Comparison of ENCODE assay signal across 8 mouse cellular contexts in genomic region chr12:86889103-86889644, GRCm38 (mm10). TPM values are rescaled to one million over a fixed set of nuclear protein-coding genes. Genes with fewer than 3 reads are reported as not detected.
A peak's percentile ranks its signal among the peaks of the same experiment; 100 is the strongest.
DNase-seq lines count a peak whose midpoint lies in the region; ATAC-seq lines count a peak whose summit lies in the region.

No protein-coding gene starts in this region.

- H3K4me2 ChIP-seq in neural tube, embryonic 11.5 days (ENCODE audit: low read depth): peak overlapping the region; percentile 40
- peak overlapping the region; percentile 47 for H3K4me2 ChIP-seq in forebrain, embryonic 11.5 days (ENCODE audit: low read depth, low read length, severe bottlenecking)
- H3K4me2 ChIP-seq in kidney, embryonic 14.5 days (replicated peaks; ENCODE audit: low read depth, low read length): peak overlapping the region; percentile 41

- no peak overlapping the region; the same call in 1 of the 2 replicates for H3K9ac ChIP-seq in neural tube, embryonic 11.5 days (ENCODE audit: low read length)
- H3K9ac ChIP-seq in forebrain, embryonic 11.5 days (ENCODE audit: low read length): peak overlapping the region; percentile 42
- peak overlapping the region; percentile 54; the same call in 1 of the 2 replicates for H3K9ac ChIP-seq in kidney, embryonic 14.5 days (ENCODE audit: low read depth, low read length)

- H3K27me3 ChIP-seq in neural tube, embryonic 11.5 days (ENCODE audit: control insufficient read depth, insufficient read depth, low read length): peaks cover 3% of the 10 kb centered on the region; the same call in 1 of the 2 replicates
- H3K27me3 ChIP-seq in forebrain, embryonic 11.5 days (ENCODE audit: control insufficient read depth, insufficient read depth, low read length): no peaks in the 10 kb centered on the region
- H3K27me3 ChIP-seq in kidney, embryonic 14.5 days (ENCODE audit: control insufficient read depth, insufficient read depth, low read length): no peaks in the 10 kb centered on the region

- no peak for ATAC-seq in neural tube, embryonic 11.5 days (ENCODE audit: insufficient read depth, low FRiP score, low TSS enrichment)
- no peak for ATAC-seq in forebrain, embryonic 11.5 days (replicated peaks; ENCODE audit: low FRiP score)
- no peak for ATAC-seq in kidney, embryonic 14.5 days (ENCODE audit: low FRiP score, low TSS enrichment)
- ATAC-seq in activated CD4-positive, CD25-positive, alpha-beta regulatory T cell, adult 4 months: no peak

- no peak for DNase-seq in neural tube, embryonic 11.5 days (ENCODE audit: low spot score)
- DNase-seq in neural tube, embryonic 10.5 days (ENCODE audit: extremely low spot score, low spot score): no peak
- no peak for DNase-seq in forebrain, embryonic 11.5 days (ENCODE audit: low spot score)
- DNase-seq in lung, postnatal 14 days: peak; percentile 56
- DNase-seq in frontal cortex, adult 2 months (ENCODE audit: extremely low spot score in 1 of 2, low spot score in 1 of 2): no peak
- DNase-seq in spleen, postnatal 14 days (ENCODE audit: low spot score in 2 of 2): no peak

- H3K9me3 ChIP-seq in neural tube, embryonic 11.5 days (ENCODE audit: control insufficient read depth, low read length): no peaks in the 10 kb centered on the region
- H3K9me3 ChIP-seq in forebrain, embryonic 11.5 days (ENCODE audit: control insufficient read depth, low read length): no peaks in the 10 kb centered on the region
- no peaks in the 10 kb centered on the region for H3K9me3 ChIP-seq in kidney, embryonic 14.5 days (ENCODE audit: control insufficient read depth, low read length)

- WGBS in neural tube, embryonic 11.5 days: 27% methylated on average over 7 of the region's 7 CpGs
- WGBS in forebrain, embryonic 11.5 days: 17% methylated on average over 7 of the region's 7 CpGs
- WGBS in kidney, embryonic 14.5 days: 8% methylated on average over 7 of the region's 7 CpGs

- no peaks in the 10 kb centered on the region for H3K36me3 ChIP-seq in neural tube, embryonic 11.5 days (ENCODE audit: control insufficient read depth, insufficient read depth, low read length)
- no peaks in the 10 kb centered on the region for H3K36me3 ChIP-seq in forebrain, embryonic 11.5 days (ENCODE audit: control insufficient read depth, insufficient read depth, low read length)
- H3K36me3 ChIP-seq in kidney, embryonic 14.5 days (ENCODE audit: control insufficient read depth, insufficient read depth, low read length): no peaks in the 10 kb centered on the region

- H3K4me1 ChIP-seq in neural tube, embryonic 11.5 days (ENCODE audit: control insufficient read depth, insufficient read depth, low read length): peaks cover 51% of the 10 kb centered on the region
- peaks cover 72% of the 10 kb centered on the region for H3K4me1 ChIP-seq in forebrain, embryonic 11.5 days (replicated peaks; ENCODE audit: control insufficient read depth, insufficient read depth, low read length)
- H3K4me1 ChIP-seq in kidney, embryonic 14.5 days (ENCODE audit: control insufficient read depth, insufficient read depth, low read length): peaks cover 70% of the 10 kb centered on the region

- no peak overlapping the region for H3K27ac ChIP-seq in neural tube, embryonic 11.5 days (ENCODE audit: low read depth, low read length)
- peak overlapping the region; percentile 86 for H3K27ac ChIP-seq in forebrain, embryonic 11.5 days (ENCODE audit: low read depth, low read length)
- H3K27ac ChIP-seq in kidney, embryonic 14.5 days (ENCODE audit: low read depth, low read length): peak overlapping the region; percentile 99

- H3K4me3 ChIP-seq in neural tube, embryonic 11.5 days (ENCODE audit: low read depth, low read length): no peak overlapping the region
- H3K4me3 ChIP-seq in forebrain, embryonic 11.5 days (ENCODE audit: low read depth, low read length): no peak overlapping the region
- peak overlapping the region; percentile 33; the same call in 1 of the 2 replicates for H3K4me3 ChIP-seq in kidney, embryonic 14.5 days (ENCODE audit: low read length)

RNA-seq across cellular contexts. Expression of gene Irf2bpl, which starts 4.6 kb away (rescaled TPM):
- polyA plus RNA-seq in neural tube, embryonic 11.5 days (2014; fragmentation: Nextera tagmentation; extraction: Ambion mirVana): 19.4 and 20.6 TPM in 2 replicates
- 40.3 and 42.7 TPM in 2 replicates for polyA plus RNA-seq in forebrain, embryonic 11.5 days (2014; fragmentation: Nextera tagmentation; extraction: Ambion mirVana)
- 25.8 and 34.8 TPM in 2 replicates for polyA plus RNA-seq in kidney, embryonic 14.5 days (2014; fragmentation: Nextera tagmentation; extraction: Ambion mirVana)
- polyA plus RNA-seq in activated CD4-positive, CD25-positive, alpha-beta regulatory T cell, adult 4 months (2017; shearing (Covaris generic)): 10 to 100 TPM in 1 of 2 experiments, 1 to 10 TPM in 1; 8.6 to 13.6 TPM
- polyA plus RNA-seq in frontal cortex, adult 2 months (2012; rRNA removed): 48.5 and 50.2 TPM in 2 replicates

RNA-seq across cellular contexts. Expression of gene Cipc, which starts 57.7 kb away (rescaled TPM):
- 40.1 and 42.8 TPM in 2 replicates for polyA plus RNA-seq in neural tube, embryonic 11.5 days (2014; fragmentation: Nextera tagmentation; extraction: Ambion mirVana)
- polyA plus RNA-seq in forebrain, embryonic 11.5 days (2014; fragmentation: Nextera tagmentation; extraction: Ambion mirVana): 46.5 and 48.7 TPM in 2 replicates
- 12.6 and 30.4 TPM in 2 replicates for polyA plus RNA-seq in kidney, embryonic 14.5 days (2014; fragmentation: Nextera tagmentation; extraction: Ambion mirVana)
- polyA plus RNA-seq in activated CD4-positive, CD25-positive, alpha-beta regulatory T cell, adult 4 months (2017; shearing (Covaris generic)): 10 to 100 TPM; 19.8 to 20.1 TPM
- 76.1 and 78.2 TPM in 2 replicates for polyA plus RNA-seq in frontal cortex, adult 2 months (2012; rRNA removed)
